Mouse (Mus musculus) spleen, adult 2 months (tissue): ENCODE measurements around the gene Ermap.

Experiments
- CTCF ChIP-seq: fragments of 200-500 bp; IDR thresholded peaks from 2 replicates; pipeline ENCODE4 v1.5.1; 2011; ENCODE audit warnings: mild to moderate bottlenecking, inconsistent platforms; ENCODE audit not compliant: insufficient read depth, insufficient read length, insufficient replicate concordance; ENCODE audit errors: extremely low read depth
- POLR2A ChIP-seq: fragments of 200-500 bp; IDR thresholded peaks from 2 replicates; pipeline ENCODE4 v1.6.1; 2011; ENCODE audit warnings: low read depth, low read length, inconsistent platforms

DNA sequence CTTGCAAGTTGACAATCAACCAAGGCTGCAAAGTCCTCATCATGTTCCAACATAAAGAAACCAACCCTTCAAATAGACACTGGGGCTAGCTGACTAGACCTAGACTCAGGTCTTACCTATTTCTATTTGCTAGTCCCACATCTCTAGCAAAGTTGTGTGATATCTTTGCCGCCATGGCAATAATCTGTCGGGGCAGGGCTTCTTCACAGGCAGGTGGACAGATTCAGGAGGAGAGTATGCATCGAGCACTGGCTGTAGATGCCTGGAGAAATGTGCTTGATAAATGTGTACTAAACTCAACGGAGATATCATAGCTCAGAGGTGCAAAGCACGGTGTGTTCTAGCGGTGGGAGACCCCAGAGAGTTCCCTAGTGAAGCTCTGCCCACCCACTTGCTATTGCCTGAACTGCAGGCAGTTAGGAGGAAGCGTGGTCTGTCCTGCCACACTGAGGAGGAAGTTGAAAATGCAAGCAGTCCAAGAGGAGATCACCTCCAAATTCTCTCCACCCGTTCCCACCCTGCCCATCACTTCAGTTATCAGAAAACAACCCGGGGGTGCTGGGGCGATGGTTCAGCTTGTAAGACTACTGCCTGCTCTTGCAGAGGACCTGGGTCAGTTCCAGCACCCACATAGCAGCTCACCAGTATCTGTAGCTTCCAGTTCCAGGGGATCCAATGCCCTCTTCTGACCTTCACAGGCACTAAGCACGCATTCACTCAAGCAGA is 1.6 kb downstream of the Ermap start:
- no peak for TF ChIP-seq POLR2A
- TF ChIP-seq CTCF, result peak; percentile 42; the same call in 1 of the 2 replicates
